Mouse (Mus musculus) liver, embryonic 11.5 days (tissue): ENCODE measurements at regions not wholly inside any gene's neighbourhood (a gene's known extent, or its start where the extent isn't known, plus 50 kb on each side); places are given as distances from the start of the nearest gene placed in this dataset.

Experiments used
- ATAC-seq: fragments of 200-750 bp; cut with Nextera tagmentation; replicated peaks from 2 replicates; pipeline ENCODE4 v1.8.0; 2017; ENCODE audit warnings: moderate number of reproducible peaks, mild to moderate bottlenecking, moderate TSS enrichment, moderate library complexity; ENCODE audit not compliant: low FRiP score
- DNase-seq: peaks from one replicate; pipeline ENCODE4 v3.0.0-alpha.2; 2017; ENCODE audit warnings: low spot score
- H3K27ac ChIP-seq: fragments of 300-500 bp; sonication (generic); 2 replicates; pipeline ENCODE4 v1.5.1; 2014; ENCODE audit warnings: mild to moderate bottlenecking, low read depth, low read length, control low read depth
- H3K27me3 ChIP-seq: fragments of 300-500 bp; sonication (generic); replicated peaks from 2 replicates; pipeline ENCODE4 v1.6.1; 2014; ENCODE audit warnings: low read length, mixed read lengths; ENCODE audit not compliant: control insufficient read depth, insufficient read depth
- H3K36me3 ChIP-seq: fragments of 300-500 bp; sonication (generic); 2 replicates; pipeline ENCODE4 v1.6.1; 2014; ENCODE audit warnings: mild to moderate bottlenecking, low read length, moderate library complexity, mixed read lengths; ENCODE audit not compliant: control insufficient read depth, insufficient read depth
- H3K4me1 ChIP-seq: fragments of 300-500 bp; sonication (generic); replicated peaks from 2 replicates; pipeline ENCODE4 v1.6.1; 2014; ENCODE audit warnings: low read length, mixed read lengths; ENCODE audit not compliant: control insufficient read depth, insufficient read depth
- H3K4me2 ChIP-seq: fragments of 300-500 bp; sonication (generic); 2 replicates; pipeline ENCODE4 v1.6.1; 2014; ENCODE audit warnings: mild to moderate bottlenecking, control low read depth, moderate library complexity
- H3K4me3 ChIP-seq: fragments of 300-500 bp; sonication (generic); 2 replicates; pipeline ENCODE4 v1.5.1; 2014; ENCODE audit warnings: low read depth, low read length, control low read depth
- H3K9ac ChIP-seq: fragments of 300-500 bp; sonication (generic); 2 replicates; pipeline ENCODE4 v1.6.1; 2014; ENCODE audit warnings: low read depth, low read length, control low read depth
- H3K9me3 ChIP-seq: fragments of 300-500 bp; sonication (generic); 2 replicates; pipeline ENCODE4 v1.6.1; 2016; ENCODE audit warnings: low read length, inconsistent platforms, mixed read lengths; ENCODE audit not compliant: control insufficient read depth
- WGBS: fragments of 180-500 bp; shearing (Covaris S2); extraction: QIAGEN DNeasy Blood & Tissue Kit; methylation state at CpG from one replicate; pipeline ENCODE4 v1.1.7; 2014; 5-methylcytosine and 5-hydroxymethylcytosine counted together

DNA sequence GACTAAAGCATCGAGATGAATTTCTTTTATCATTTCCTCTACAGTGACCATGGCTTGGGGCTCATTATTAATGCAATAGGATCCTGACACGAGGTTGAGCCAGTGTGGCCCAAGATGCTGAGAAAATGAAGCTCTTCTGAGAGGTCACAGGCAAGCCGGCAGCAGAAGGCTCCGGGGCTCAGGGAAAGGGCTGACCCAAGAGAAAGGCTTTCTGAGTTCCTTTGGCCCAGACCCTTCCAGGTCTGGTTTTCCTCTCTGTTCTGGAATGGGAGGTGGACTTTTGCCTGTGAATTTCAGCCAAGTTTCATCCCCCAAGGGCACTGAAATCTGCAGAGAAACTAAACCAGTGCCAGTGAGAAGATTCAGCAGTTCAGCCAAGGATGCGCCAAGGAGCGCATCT, 145.7 kb upstream of the Slc38a2 start:
- ATAC-seq (no peak), DNase-seq (no peak)
- Histone ChIP-seq H3K4me2 (no peak overlapping the region), H3K9me3 (no peaks in the 10 kb centered on the region), H3K4me1 (no peaks in the 10 kb centered on the region), H3K27ac (no peak overlapping the region), H3K9ac (no peak overlapping the region), H3K36me3 (no peaks in the 10 kb centered on the region), H3K27me3 (no peaks in the 10 kb centered on the region), H3K4me3 (no peak overlapping the region)
- WGBS = 82% methylated on average over 6 of the region's 6 CpGs

DNA sequence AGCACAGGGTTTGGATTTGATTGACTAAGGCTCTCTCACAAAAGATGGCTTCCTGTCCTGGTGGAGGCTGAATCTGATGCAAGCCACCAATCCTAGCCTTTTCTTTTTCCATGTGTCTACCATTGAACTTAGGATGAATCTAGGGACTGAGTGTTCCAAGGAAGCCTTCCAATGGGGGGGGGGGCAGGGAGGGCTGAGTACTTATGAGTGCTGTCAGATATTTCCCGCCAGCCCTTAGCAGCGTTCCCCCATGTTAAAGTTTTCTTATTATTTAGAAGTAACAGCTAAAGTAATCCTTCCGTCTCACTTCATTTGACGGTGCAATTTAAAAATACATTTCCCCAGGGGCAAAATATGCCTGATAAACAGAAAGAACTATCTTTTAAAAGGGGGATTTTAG, 144.8 kb upstream of the Slc38a2 start:
- Histone ChIP-seq H3K4me3 (no peak overlapping the region), H3K9ac (no peak overlapping the region), H3K9me3 (no peaks in the 10 kb centered on the region), H3K27ac (no peak overlapping the region), H3K27me3 (no peaks in the 10 kb centered on the region), H3K4me2 (no peak overlapping the region), H3K4me1 (no peaks in the 10 kb centered on the region), H3K36me3 (no peaks in the 10 kb centered on the region)
- WGBS = 91% methylated on average over 4 of the region's 4 CpGs
- DNase-seq = no peak
- no peak for ATAC-seq

- H3K4me1 ChIP-seq = no peaks in the 10 kb centered on the region
- no peak for DNase-seq
- no peaks in the 10 kb centered on the region for H3K9me3 ChIP-seq
- H3K27ac ChIP-seq = no peak overlapping the region
- H3K4me2 ChIP-seq = no peak overlapping the region
- no peak for ATAC-seq
- WGBS = 84% methylated on average over 7 of the region's 7 CpGs
- H3K27me3 ChIP-seq = no peaks in the 10 kb centered on the region
- no peak overlapping the region for H3K4me3 ChIP-seq
- H3K36me3 ChIP-seq = no peaks in the 10 kb centered on the region
- no peak overlapping the region for H3K9ac ChIP-seq
Measured at GRCm38 (mm10) chr15:96843589-96843988, 144.1 kb upstream of the Slc38a2 start.

GRCm38 (mm10) chr15:96842881-96843280, 143.4 kb upstream of the Slc38a2 start:
- no peak overlapping the region for H3K4me2 ChIP-seq
- no peak for ATAC-seq
- no peaks in the 10 kb centered on the region for H3K9me3 ChIP-seq
- no peak for DNase-seq
- H3K27ac ChIP-seq = no peak overlapping the region
- WGBS = 71% methylated on average over 3 of the region's 3 CpGs
- H3K4me3 ChIP-seq = no peak overlapping the region
- H3K36me3 ChIP-seq = no peaks in the 10 kb centered on the region
- H3K27me3 ChIP-seq = no peaks in the 10 kb centered on the region
- H3K9ac ChIP-seq = no peak overlapping the region
- H3K4me1 ChIP-seq = no peaks in the 10 kb centered on the region

DNA sequence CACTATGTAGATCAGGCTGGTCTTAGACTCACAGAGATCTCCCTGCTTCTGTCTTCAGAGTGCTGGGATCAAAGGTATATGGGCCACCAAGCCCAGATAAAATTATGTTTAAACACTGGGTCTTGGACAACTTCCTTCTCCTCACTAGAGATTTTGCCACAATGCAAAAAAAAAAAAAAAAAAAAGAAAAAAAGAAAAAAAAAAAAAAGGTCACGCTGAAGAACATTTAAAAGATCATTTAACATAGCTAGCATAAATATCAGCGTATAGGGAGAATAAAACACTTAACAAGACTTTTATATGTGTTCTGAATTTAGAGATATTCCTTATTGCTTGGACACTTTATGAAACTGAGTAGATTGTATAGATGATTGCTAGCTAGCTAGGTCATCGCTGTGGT, 137.1 kb upstream of the Slc38a2 start:
- DNase-seq (no peak), ATAC-seq (no peak)
- Histone ChIP-seq H3K9me3 (no peaks in the 10 kb centered on the region), H3K4me3 (no peak overlapping the region), H3K27ac (no peak overlapping the region), H3K27me3 (no peaks in the 10 kb centered on the region), H3K4me1 (0 out of 2 replicates have a peak, but pooled peaks cover 2% of the 10 kb centered on the region), H3K9ac (no peak overlapping the region), H3K36me3 (no peaks in the 10 kb centered on the region), H3K4me2 (no peak overlapping the region)
- WGBS = 92% methylated on average over 3 of the region's 3 CpGs

GRCm38 (mm10) chr15:96834862-96835261, 135.3 kb upstream of the Slc38a2 start:
- Histone ChIP-seq H3K4me3 (no peak overlapping the region), H3K9me3 (no peaks in the 10 kb centered on the region), H3K4me1 (0 out of 2 replicates have a peak, but pooled peaks cover 2% of the 10 kb centered on the region), H3K9ac (no peak overlapping the region), H3K27ac (no peak overlapping the region), H3K36me3 (no peaks in the 10 kb centered on the region), H3K27me3 (no peaks in the 10 kb centered on the region), H3K4me2 (no peak overlapping the region)
- WGBS = 76% methylated on average over 9 of the region's 9 CpGs
- DNase-seq (no peak), ATAC-seq (no peak)

DNA sequence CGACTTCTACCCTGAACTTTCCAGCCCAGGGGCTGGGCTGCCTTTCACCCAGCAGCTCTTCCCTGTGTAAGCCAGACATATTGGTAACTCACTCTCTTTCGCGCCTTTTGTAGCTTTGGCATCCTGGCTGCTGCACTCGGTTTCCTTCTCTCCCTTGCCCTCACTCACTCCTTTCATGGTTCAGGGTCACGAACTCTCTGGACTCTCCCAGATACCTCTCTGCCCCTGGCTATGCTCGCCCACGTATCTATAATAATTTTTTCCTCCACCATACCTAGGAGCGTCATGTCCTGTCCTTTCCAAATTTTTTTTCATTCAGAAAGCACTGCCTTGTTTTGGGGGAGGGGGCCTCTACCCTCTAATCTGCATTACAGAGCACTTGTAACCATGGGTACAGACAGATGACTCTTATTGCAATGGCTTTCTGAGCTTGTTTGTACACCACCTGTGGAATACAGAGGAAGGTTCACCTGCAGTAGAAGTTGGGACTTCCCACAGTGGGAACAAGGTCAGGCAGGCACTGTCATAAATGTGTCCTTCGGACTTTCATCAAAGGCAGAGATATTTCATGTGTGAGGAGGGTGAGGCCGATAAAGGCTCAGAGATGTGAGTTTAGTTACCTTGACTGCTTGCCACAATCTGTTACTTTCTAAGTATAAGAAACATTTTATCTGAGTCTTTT, 134.8 kb upstream of the Slc38a2 start:
- Histone ChIP-seq H3K4me3 (no peak overlapping the region), H3K27ac (no peak overlapping the region), H3K27me3 (no peaks in the 10 kb centered on the region), H3K36me3 (no peaks in the 10 kb centered on the region), H3K4me1 (0 out of 2 replicates have a peak, but pooled peaks cover 2% of the 10 kb centered on the region), H3K4me2 (no peak overlapping the region), H3K9me3 (no peaks in the 10 kb centered on the region), H3K9ac (no peak overlapping the region)
- DNase-seq (no peak), ATAC-seq (no peak)
- 87% methylated on average over 10 of the region's 10 CpGs for WGBS

DNA sequence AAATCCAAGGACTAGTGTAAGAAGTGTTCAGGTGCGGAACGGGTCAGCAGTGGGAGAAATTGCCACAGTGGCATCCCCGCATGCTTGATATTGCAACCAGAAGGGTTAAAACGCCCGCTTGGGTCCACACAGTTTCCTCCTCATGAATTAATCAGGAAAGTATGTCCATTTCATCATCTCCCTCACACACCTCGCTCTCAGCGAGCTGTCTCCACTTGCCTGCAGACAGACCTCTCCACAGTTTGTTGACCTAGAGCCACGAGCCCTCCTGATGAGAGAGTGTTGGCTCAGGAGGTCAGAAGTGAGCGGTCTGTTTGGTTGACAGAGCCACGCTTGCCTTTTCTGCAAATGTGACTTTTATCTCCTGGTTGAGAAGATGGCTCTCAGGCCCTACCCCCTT, 132.9 kb upstream of the Slc38a2 start:
- WGBS = 80% methylated on average over 10 of the region's 10 CpGs
- Histone ChIP-seq H3K9me3 (no peaks in the 10 kb centered on the region), H3K4me1 (0 out of 2 replicates have a peak, but pooled peaks cover 2% of the 10 kb centered on the region), H3K4me2 (peak overlapping the region; percentile 10; the same call in 1 of the 2 replicates), H3K36me3 (no peaks in the 10 kb centered on the region), H3K4me3 (no peak overlapping the region), H3K27me3 (no peaks in the 10 kb centered on the region), H3K27ac (no peak overlapping the region), H3K9ac (no peak overlapping the region)
- ATAC-seq (no peak; the same call in 1 of the 2 replicates), DNase-seq (no peak)

DNA sequence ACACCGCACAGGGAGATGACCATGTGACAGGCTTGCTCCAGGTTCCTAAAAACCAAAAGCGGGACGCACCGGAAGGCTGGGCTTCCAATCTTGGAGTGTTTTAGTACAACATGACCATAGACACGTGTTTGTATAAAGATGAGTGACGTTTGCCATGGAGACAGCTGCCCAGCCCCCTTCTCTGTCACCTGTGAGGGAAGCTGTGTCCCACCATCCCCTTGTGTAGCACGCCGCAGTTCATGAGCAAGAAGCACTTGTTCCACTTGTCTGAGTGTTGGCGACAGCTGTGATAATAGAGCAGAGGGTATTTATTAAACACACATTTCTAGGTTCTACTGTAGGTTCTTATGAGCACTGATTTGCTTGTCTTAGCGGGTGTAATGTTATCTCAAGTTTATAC, 131.7 kb upstream of the Slc38a2 start:
- H3K4me2 ChIP-seq = no peak overlapping the region
- no peak overlapping the region for H3K27ac ChIP-seq
- no peaks in the 10 kb centered on the region for H3K36me3 ChIP-seq
- no peaks in the 10 kb centered on the region for H3K9me3 ChIP-seq
- H3K4me1 ChIP-seq = 0 out of 2 replicates have a peak, but pooled peaks cover 2% of the 10 kb centered on the region
- H3K9ac ChIP-seq = no peak overlapping the region
- WGBS = 89% methylated on average over 10 of the region's 10 CpGs
- ATAC-seq = no peak
- H3K4me3 ChIP-seq = no peak overlapping the region
- no peak for DNase-seq
- H3K27me3 ChIP-seq = no peaks in the 10 kb centered on the region
